Mouse (Mus musculus) retina, postnatal 7 days (tissue): ENCODE results near the gene Shb.

Source experiments
- DNase-seq: peaks from one replicate; pipeline ENCODE4 v3.0.0-alpha.2; 2012; ENCODE audit warnings: low read depth, low spot score

The Shb gene

DNA sequence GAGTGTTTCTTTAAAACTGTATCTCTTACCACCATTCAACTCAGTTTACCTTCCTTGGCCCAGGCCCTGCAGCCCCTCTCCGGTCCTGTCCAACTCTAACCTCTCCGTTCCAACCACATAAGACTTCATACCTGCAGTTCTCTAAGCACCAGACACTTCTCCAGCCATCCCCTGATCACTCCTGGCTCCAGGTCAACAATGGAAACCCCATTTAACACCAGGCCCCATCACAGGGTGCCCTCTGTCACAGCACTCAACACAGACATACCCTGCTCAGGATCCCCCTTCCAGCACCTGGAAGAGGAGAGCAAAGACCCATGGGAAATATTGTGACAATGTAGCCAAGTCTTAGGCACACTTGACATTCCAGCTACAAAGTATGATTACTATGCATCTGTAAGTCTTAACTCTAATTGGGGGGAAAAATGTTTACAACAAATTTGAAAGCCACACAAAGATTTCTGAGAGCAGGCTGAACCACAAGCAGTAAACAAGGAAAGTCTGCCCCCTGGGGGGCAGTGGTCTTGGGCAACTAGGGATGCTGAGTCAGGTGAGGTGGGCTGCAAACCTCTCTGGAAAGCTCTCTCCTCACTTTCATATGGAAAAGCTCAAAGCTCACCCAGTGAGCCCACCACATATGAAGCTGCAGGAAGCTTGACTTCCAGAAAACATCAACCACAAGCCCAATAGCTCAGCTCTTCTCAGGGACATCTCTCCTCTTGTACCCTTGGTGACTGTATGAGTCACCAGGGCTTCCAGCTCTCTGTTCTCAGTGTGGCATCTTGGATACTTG is 4.5 kb downstream of the Shb start:
- no peak for DNase-seq

GRCm38 (mm10) chr4:45526846-45527561 is 5.3 kb downstream of the Shb start:
- no peak for DNase-seq

GRCm38 (mm10) chr4:45526175-45526574 is 6.1 kb downstream of the Shb start:
- no peak for DNase-seq

DNA sequence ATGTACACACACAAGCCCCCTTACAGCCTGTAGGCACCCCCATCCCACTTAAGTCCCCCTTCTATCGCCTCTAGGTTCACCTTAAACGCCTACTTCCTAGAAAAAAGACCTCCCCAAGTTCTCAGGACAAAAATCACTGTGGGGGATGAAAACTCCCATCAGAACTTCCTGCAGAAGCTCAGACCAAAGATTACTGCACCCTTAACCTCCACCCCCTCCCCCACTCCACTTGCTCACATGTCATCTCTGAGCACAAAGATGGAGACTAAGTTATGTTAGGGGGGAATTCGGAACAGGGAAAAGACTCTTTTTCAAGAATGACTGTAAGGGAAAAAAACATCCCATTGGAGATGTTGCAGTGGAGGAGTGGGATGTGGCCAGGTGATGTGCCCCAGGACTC is 6.7 kb downstream of the Shb start:
- no peak for DNase-seq

- no peak for DNase-seq
Observed at GRCm38 (mm10) chr4:45524602-45525001, 7.7 kb downstream of the Shb start.

DNA sequence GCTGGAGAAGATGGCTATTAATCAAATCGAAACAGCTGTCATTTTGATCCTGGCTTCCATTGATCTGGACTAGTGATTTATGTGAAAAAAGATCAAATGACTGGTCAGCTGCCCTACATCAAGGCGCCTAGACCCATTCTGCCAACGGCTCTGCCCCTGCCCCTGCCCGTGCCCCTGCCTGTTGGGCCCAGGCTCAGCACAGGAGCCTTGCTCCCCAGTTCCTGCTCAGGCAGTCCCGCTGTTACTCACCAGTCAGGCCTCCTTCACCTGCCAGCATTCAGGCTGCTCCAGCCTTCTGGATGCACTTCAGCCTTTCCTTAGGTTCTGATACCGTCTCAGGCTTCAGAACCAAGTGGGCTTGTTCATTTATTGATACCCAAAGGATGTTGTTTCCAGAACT is 8.9 kb downstream of the Shb start:
- DNase-seq, result no peak

DNA sequence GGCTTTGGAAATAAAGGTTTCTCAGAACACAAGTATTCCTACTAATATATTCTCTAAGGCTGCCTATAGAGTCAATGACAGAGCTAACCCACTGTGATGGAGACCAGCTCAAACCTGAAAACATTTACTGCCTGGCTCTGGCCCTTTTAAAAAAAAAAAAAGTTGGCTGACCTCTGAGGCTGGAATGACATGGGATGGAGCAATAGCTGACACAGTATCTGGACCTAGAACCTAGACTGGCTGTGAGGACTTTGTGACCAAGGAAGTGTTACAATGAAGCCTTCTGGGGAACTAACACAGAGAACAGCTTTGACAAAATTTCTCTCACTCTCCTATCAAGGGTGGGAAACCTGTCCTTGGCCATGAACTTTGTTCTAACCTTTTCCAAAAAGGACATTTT is 9.3 kb downstream of the Shb start:
- DNase-seq, result no peak

GRCm38 (mm10) chr4:45522583-45522900 is 9.7 kb downstream of the Shb start:
- DNase-seq, result no peak

GRCm38 (mm10) chr4:45521705-45522582 is 10.3 kb downstream of the Shb start:
- DNase-seq, result no peak

DNA sequence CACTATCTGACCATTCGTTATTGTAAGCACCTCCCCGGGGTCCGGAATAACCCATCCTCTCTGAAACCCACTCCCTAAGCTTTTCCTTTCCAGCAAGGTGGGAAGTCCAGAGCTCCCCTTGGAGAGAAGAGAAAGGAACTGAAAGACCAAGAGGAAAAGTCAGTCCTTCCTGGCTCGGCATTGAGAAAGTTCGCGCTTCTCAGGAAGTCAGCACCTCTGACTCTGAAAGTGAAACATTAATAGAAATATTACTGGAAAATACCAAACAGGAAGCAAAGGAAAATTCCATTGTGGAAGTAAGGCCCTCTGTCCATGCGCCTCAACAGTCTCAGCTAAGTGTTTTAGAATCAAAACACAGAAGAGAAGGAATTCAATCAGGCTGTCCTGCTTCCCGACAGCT is 11.9 kb downstream of the Shb start:
- no peak for DNase-seq

- DNase-seq, result no peak
Observed at GRCm38 (mm10) chr4:45517399-45517798, 14.9 kb downstream of the Shb start.

GRCm38 (mm10) chr4:45515894-45516293 is 16.4 kb downstream of the Shb start:
- DNase-seq, result no peak

- DNase-seq, result no peak
Observed at GRCm38 (mm10) chr4:45514406-45514805, 17.9 kb downstream of the Shb start.

GRCm38 (mm10) chr4:45513791-45514293 is 18.4 kb downstream of the Shb start:
- DNase-seq, result no peak

DNA sequence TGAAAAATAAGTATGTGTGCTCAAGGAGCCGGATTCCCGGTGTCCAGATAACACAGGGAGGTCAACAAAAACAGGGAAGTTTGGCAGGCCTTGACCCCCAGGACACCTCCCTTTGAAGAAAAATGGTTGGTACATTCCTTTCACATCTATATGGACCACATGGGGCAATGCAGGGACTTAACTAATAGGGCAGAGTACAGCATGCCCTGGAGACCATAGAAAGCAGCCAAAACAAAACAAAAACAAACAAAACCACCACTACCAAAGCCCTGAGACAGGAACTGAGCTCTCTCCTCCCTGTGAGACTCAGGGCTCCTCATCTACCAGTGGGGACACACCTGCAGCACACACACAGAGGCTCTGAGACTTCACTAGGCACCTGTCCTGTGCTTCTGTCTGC is 18.9 kb downstream of the Shb start:
- DNase-seq, result no peak

DNA sequence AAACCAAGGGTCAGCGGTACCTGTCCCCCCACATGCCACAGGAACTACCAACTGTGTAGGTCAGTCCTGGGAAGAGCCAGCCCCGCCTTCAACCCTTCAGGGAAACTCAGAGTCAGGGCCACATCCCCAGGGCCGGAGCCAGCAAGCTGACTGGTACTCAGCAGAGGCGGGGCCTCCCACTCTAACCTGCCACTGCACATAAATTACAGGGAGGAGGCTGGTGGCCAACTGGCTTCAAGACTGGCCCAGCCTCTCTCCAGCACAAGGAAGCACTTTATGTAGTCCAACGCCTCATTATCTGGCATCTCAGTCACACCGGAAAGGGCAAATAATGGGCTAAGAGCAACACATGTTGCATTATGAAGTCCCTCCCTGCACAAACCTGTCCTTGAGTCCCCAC is 22.1 kb downstream of the Shb start:
- DNase-seq, result no peak

DNA sequence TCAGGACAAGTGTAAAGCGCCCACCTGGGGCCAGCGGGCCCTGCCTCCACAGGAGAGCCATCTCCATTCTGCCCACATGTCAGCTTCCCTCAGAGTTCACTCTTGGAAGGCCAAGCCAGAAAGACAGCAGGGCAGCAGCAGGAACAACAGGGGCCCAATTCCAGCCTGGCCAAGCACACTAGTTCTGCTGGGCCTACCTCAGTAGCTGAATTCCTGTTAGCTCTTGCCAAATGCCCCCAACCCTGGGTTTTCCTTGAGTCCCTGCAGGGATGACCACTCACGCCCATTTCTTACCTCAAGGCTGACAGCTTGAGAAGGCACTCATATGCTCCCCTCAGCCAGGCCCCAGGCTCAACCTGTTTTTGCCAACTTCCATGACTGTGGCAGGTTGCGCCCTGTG is 22.9 kb downstream of the Shb start:
- DNase-seq, result no peak

DNA sequence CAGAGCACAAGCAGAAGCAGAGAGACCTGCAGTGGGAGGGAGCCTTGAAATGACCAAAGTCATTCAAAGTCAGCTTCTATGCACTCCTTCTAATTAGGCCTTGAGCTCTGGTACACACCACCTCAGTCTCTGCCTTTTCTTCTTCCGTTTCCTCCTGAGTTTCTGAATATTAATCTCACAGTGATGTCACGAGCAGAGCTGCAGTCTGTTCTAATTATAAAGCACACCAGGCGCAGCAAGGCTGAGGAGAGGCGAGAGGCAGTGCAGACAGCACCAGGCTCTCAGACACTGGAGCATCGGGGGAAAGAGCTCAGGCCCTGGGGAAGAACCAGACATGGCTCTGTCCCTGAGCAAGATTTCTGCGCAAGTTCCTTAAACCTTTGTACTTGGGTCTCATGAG is 23.8 kb downstream of the Shb start:
- no peak for DNase-seq

DNA sequence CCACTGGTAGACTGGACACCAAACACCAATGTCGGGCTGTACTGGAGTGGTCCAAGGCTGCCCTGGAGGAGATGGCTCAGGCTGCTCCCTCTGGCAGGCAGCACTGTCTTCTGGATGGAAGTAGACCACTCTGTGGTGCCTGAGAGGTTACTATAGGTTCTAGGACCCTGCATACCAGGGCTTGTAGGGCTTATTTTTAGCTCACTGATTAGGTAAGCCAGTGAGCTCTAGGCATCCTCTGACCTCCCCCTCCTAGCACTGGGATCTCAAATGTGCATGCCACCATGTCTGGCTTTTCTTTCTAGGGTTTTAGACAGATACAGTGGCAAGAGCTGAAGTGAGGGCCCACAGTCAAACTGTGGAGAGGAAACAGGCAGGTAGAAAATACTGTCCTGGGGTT is 24.8 kb downstream of the Shb start:
- no peak for DNase-seq

GRCm38 (mm10) chr4:45507039-45507438 is 25.2 kb downstream of the Shb start:
- DNase-seq, result no peak

GRCm38 (mm10) chr4:45506613-45507012 is 25.7 kb downstream of the Shb start:
- no peak for DNase-seq

DNA sequence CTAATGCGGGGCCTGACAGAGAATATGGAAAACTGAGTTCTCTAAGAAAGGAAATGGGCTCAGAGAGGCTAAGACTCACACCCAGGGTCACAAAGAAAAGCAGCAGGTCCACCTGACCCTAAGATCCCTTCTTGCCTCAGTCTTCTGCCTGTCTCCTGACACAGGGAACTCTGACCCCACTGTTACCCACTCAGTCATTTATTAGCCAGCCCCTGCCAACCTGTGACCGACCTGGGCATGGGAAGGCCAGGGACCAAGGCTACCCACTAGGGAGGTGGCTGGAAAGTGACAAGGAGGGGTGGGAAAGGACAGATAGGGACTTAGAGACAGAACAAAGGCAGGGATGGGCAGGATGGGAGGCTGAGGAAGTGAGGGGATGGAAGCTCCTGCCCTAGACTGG is 26.6 kb downstream of the Shb start:
- no peak for DNase-seq
